Mouse (Mus musculus): ENCODE results near the gene Plgrkt.

- TF ChIP-seq EP300 (IDR thresholded peaks at IDR 0.05; ENCODE audit: low read depth) (no peak), CTCF (IDR thresholded peaks at IDR 0.05; ENCODE audit: low read depth) (no peak)
These were observed 4.9 kb upstream of the Plgrkt start for GRCm38 (mm10) chr19:29372138-29372537.

Data from heart, postnatal 0 days (tissue).